Mouse (Mus musculus): ENCODE measurements around the gene Slc15a5. TPM values are rescaled to one million over a fixed set of nuclear protein-coding genes. Genes with fewer than 3 reads are reported as not detected.

Slc15a5 gene
- polyA plus RNA-seq, 1 experiment = not detected

DNA sequence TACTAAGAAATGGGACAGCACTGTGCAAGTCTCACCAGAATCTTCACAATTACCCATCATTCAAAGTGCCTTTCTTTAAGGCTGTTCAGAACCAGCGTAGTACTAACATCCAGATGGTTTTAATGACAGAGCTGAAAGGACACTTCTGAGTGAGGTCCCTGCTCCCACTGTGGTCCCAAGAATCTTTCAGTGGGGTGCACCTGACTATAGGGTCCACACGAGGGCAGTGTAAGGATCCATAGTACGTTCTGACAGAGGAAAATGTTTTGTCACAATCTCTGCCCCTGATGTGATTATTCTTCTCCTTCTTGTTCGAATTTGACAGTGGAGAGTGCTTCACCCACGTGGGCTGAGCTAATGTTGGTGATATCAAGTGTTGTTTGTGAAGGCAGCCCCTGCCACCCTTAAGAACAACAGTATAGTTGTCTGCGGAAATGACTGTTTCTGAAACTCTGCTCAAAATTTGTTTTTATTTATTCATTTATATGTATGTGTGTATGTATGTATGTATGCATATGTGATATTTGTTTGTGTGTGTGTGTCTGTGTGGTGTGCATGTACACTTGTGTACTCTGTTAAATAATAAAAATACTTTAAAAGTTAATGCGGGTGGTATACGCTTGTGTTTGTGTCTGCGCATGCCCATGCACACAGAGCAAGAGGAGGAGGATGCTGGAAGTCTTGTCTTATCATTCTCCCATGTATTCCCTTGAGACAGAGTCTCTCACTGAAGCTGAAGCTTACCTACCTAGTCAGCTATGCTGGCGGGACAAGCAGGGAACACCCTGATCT lies 98.6 kb downstream of the Slc15a5 start:
- H3K27me3 ChIP-seq (ENCODE audit: control insufficient read depth, insufficient read depth, insufficient read length) = no peaks in the 10 kb centered on the region
- no peak overlapping the region for H3K4me2 ChIP-seq (ENCODE audit: low read depth)
- H3K4me3 ChIP-seq = no peak overlapping the region
- TF ChIP-seq TCF3 (IDR thresholded peaks at IDR 0.05; ENCODE audit: insufficient read length, low read depth) (no peak), SRF (IDR thresholded peaks at IDR 0.05; ENCODE audit: control insufficient read depth, insufficient read length, low read depth) (no peak), MAX (IDR thresholded peaks at IDR 0.05; ENCODE audit: low read depth) (no peak), MYOG (IDR thresholded peaks at IDR 0.05; ENCODE audit: control insufficient read depth in 1 of 3, insufficient read depth in 1 of 3, insufficient read length in 2 of 3, low read depth in 2 of 3) (no peak), TCF12 (IDR thresholded peaks at IDR 0.05; ENCODE audit: insufficient read depth, poor library complexity, severe bottlenecking) (no peak), POLR2A (IDR thresholded peaks at IDR 0.05; ENCODE audit: insufficient read length, low read depth) (no peak), POLR2AphosphoS2 (IDR thresholded peaks at IDR 0.05; ENCODE audit: insufficient read length, low read depth) (no peak), REST (IDR thresholded peaks at IDR 0.05; ENCODE audit: insufficient read depth, insufficient read length) (no peak), MYOD1 (IDR thresholded peaks at IDR 0.05; ENCODE audit: control insufficient read depth in 1 of 3, insufficient read length in 2 of 3, low read depth in 2 of 3) (no peak), CEBPB (IDR thresholded peaks at IDR 0.05; ENCODE audit: insufficient read depth, poor library complexity, severe bottlenecking) (no peak), E2F4 (IDR thresholded peaks at IDR 0.05; ENCODE audit: insufficient read depth) (no peak), USF1 (IDR thresholded peaks at IDR 0.05; ENCODE audit: low read depth) (no peak)
- H3K36me3 ChIP-seq (ENCODE audit: control insufficient read depth, insufficient read depth) = no peaks in the 10 kb centered on the region
- no peaks in the 10 kb centered on the region for H3K79me2 ChIP-seq (ENCODE audit: control insufficient read depth, insufficient read depth)
- H3ac ChIP-seq (ENCODE audit: control insufficient read depth, insufficient read length) = no peak overlapping the region

DNA sequence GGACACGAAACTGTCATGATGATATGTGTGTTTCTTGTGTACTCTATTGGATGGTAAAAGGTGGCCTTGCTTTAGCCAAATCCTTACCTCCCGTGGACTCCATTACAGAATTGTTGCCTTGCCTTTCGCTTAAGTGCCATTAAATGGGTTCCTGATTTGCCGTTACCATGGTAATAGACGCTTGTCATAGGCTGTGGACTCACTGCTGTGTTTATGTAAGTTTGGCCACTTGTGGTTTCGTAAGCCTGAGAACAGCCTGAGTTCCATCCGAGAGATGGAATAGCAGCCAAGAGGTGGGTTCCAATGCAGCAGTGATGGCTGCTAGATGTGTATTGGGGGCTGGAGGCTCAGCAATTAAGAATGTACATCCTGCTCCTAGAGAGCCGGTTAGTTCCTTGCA lies 99.3 kb downstream of the Slc15a5 start:
- H3K27me3 ChIP-seq (ENCODE audit: control insufficient read depth, insufficient read depth, insufficient read length) = no peaks in the 10 kb centered on the region
- no peak for TF ChIP-seq POLR2AphosphoS2 (IDR thresholded peaks at IDR 0.05; ENCODE audit: insufficient read length, low read depth)
- TF ChIP-seq MYOG (IDR thresholded peaks at IDR 0.05; ENCODE audit: control insufficient read depth in 1 of 3, insufficient read depth in 1 of 3, insufficient read length in 2 of 3, low read depth in 2 of 3) = no peak
- H3K79me2 ChIP-seq (ENCODE audit: control insufficient read depth, insufficient read depth) = no peaks in the 10 kb centered on the region
- no peaks in the 10 kb centered on the region for H3K36me3 ChIP-seq (ENCODE audit: control insufficient read depth, insufficient read depth)
- no peak overlapping the region for H3ac ChIP-seq (ENCODE audit: control insufficient read depth, insufficient read length)
- no peak overlapping the region for H3K4me2 ChIP-seq (ENCODE audit: low read depth)
- no peak overlapping the region for H3K4me3 ChIP-seq

DNA sequence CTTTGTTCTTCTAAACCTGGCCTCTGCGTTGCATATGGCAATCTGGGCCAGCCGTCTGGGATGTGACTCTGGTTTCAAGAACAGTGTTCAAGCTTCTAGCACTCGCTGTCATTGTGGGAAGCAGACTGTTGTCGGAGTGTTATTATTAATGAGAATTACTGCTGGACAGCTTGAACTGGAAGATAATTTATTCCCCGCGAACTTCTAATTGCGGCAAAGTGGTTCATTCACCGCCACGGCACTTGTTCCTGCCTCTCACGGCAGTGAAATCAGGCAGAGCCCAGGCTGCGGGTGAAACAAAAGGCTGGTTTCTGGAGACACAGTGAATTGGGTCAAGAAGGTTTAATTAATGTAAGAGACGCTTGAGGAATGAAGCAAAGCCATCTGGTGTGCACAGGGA lies 99.9 kb downstream of the Slc15a5 start:
- Histone ChIP-seq H3K4me3 (no peak overlapping the region), H3K4me2 (ENCODE audit: low read depth) (no peak overlapping the region), H3K79me2 (ENCODE audit: control insufficient read depth, insufficient read depth) (no peaks in the 10 kb centered on the region), H3ac (ENCODE audit: control insufficient read depth, insufficient read length) (no peak overlapping the region), H3K27me3 (ENCODE audit: control insufficient read depth, insufficient read depth, insufficient read length) (no peaks in the 10 kb centered on the region), H3K36me3 (ENCODE audit: control insufficient read depth, insufficient read depth) (no peaks in the 10 kb centered on the region)
- TF ChIP-seq USF1 (IDR thresholded peaks at IDR 0.05; ENCODE audit: low read depth) (no peak), REST (IDR thresholded peaks at IDR 0.05; ENCODE audit: insufficient read depth, insufficient read length) (no peak), POLR2A (IDR thresholded peaks at IDR 0.05; ENCODE audit: insufficient read length, low read depth) (no peak), MAX (IDR thresholded peaks at IDR 0.05; ENCODE audit: low read depth) (no peak), SRF (IDR thresholded peaks at IDR 0.05; ENCODE audit: control insufficient read depth, insufficient read length, low read depth) (no peak), CEBPB (IDR thresholded peaks at IDR 0.05; ENCODE audit: insufficient read depth, poor library complexity, severe bottlenecking) (no peak), TCF3 (IDR thresholded peaks at IDR 0.05; ENCODE audit: insufficient read length, low read depth) (no peak), TCF12 (IDR thresholded peaks at IDR 0.05; ENCODE audit: insufficient read depth, poor library complexity, severe bottlenecking) (no peak), MYOG (IDR thresholded peaks at IDR 0.05; ENCODE audit: control insufficient read depth in 1 of 3, insufficient read depth in 1 of 3, insufficient read length in 2 of 3, low read depth in 2 of 3) (no peak), POLR2AphosphoS2 (IDR thresholded peaks at IDR 0.05; ENCODE audit: insufficient read length, low read depth) (no peak), MYOD1 (IDR thresholded peaks at IDR 0.05; ENCODE audit: control insufficient read depth in 1 of 3, insufficient read length in 2 of 3, low read depth in 2 of 3) (no peak), E2F4 (IDR thresholded peaks at IDR 0.05; ENCODE audit: insufficient read depth) (no peak)

DNA sequence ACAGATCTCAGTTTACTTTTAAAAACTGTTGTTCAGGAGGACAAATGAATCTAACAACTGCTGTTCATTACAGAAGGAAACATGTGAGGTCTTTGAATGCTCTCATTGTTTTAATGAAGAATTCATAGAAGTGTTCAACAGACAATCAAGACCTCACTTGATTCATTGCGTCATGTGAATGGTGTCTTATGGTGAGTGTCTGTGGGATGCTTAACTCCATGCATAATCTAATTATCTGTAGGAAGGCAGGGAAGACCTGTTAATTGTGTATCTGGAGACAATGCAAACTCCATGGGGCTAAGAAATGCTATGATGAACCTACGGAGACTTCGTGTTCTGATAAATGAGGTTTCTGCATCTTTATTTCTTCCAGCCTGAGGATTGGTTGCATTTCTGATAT lies 103.7 kb downstream of the Slc15a5 start:
- H3K36me3 ChIP-seq (ENCODE audit: control insufficient read depth, insufficient read depth) = no peaks in the 10 kb centered on the region
- H3ac ChIP-seq (ENCODE audit: control insufficient read depth, insufficient read length) = no peak overlapping the region
- no peaks in the 10 kb centered on the region for H3K79me2 ChIP-seq (ENCODE audit: control insufficient read depth, insufficient read depth)
- H3K27me3 ChIP-seq (ENCODE audit: control insufficient read depth, insufficient read depth, insufficient read length) = no peaks in the 10 kb centered on the region
- no peak overlapping the region for H3K4me2 ChIP-seq (ENCODE audit: low read depth)
- TF ChIP-seq MAX (IDR thresholded peaks at IDR 0.05; ENCODE audit: low read depth) (no peak), SRF (IDR thresholded peaks at IDR 0.05; ENCODE audit: control insufficient read depth, insufficient read length, low read depth) (no peak), TCF12 (IDR thresholded peaks at IDR 0.05; ENCODE audit: insufficient read depth, poor library complexity, severe bottlenecking) (no peak)
- no peak overlapping the region for H3K4me3 ChIP-seq

DNA sequence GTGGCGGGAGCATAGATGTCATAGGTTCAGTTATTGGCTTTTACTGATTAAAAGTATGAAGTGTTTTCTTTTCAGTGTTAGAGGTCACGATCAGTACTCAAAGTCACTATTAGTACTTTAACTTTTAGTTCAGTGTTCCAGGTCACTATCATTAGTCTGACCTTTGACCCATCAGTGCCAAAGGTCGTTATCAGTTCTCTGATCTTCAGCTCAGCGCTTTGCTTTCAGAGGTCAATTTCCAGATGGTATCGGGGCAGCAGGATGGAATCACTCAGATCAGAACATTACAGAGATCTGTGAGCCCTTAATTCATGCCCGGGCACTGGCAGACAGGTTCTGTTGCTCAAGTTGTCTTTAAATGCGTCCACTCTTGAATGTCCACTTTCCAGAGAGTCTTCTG lies 116.0 kb downstream of the Slc15a5 start:
- H3K79me2 ChIP-seq (ENCODE audit: control insufficient read depth, insufficient read depth) = no peaks in the 10 kb centered on the region
- no peaks in the 10 kb centered on the region for H3K27me3 ChIP-seq (ENCODE audit: control insufficient read depth, insufficient read depth, insufficient read length)
- H3K36me3 ChIP-seq (ENCODE audit: control insufficient read depth, insufficient read depth) = no peaks in the 10 kb centered on the region
- no peak overlapping the region for H3K4me3 ChIP-seq
- H3ac ChIP-seq (ENCODE audit: control insufficient read depth, insufficient read length) = no peak overlapping the region
- H3K4me2 ChIP-seq (ENCODE audit: low read depth) = no peak overlapping the region
- TF ChIP-seq TCF12 (IDR thresholded peaks at IDR 0.05; ENCODE audit: insufficient read depth, poor library complexity, severe bottlenecking) (no peak), MYOG (IDR thresholded peaks at IDR 0.05; ENCODE audit: control insufficient read depth in 1 of 3, insufficient read depth in 1 of 3, insufficient read length in 2 of 3, low read depth in 2 of 3) (no peak), MYOD1 (IDR thresholded peaks at IDR 0.05; ENCODE audit: control insufficient read depth in 1 of 3, insufficient read length in 2 of 3, low read depth in 2 of 3) (no peak), SRF (IDR thresholded peaks at IDR 0.05; ENCODE audit: control insufficient read depth, insufficient read length, low read depth) (no peak), POLR2A (IDR thresholded peaks at IDR 0.05; ENCODE audit: insufficient read length, low read depth) (no peak), REST (IDR thresholded peaks at IDR 0.05; ENCODE audit: insufficient read depth, insufficient read length) (no peak), POLR2AphosphoS2 (IDR thresholded peaks at IDR 0.05; ENCODE audit: insufficient read length, low read depth) (no peak), CEBPB (IDR thresholded peaks at IDR 0.05; ENCODE audit: insufficient read depth, poor library complexity, severe bottlenecking) (no peak)
